Mouse (Mus musculus) heart, adult 10 weeks (tissue): Measurements from ENCODE around the gene Anxa11. TPM values are rescaled to one million over a fixed set of nuclear protein-coding genes. Genes with fewer than 3 reads are reported as not detected.

Experiments used
- polyA plus RNA-seq: library from polyadenylated mRNA; stranded (reverse); fragments of 350-450 nt; fragmentation: Illumina TruSeq; extraction: RNeasy Lipid Tissue Mini Kit (QIAGEN cat#74804); gene quantifications from one replicate; pipeline ENCODE4 v1.2.3, GENCODE M21; 2014; ENCODE audit warnings: low read depth, low replicate concordance

The Anxa11 gene
- 76.7 TPM for polyA plus RNA-seq

DNA sequence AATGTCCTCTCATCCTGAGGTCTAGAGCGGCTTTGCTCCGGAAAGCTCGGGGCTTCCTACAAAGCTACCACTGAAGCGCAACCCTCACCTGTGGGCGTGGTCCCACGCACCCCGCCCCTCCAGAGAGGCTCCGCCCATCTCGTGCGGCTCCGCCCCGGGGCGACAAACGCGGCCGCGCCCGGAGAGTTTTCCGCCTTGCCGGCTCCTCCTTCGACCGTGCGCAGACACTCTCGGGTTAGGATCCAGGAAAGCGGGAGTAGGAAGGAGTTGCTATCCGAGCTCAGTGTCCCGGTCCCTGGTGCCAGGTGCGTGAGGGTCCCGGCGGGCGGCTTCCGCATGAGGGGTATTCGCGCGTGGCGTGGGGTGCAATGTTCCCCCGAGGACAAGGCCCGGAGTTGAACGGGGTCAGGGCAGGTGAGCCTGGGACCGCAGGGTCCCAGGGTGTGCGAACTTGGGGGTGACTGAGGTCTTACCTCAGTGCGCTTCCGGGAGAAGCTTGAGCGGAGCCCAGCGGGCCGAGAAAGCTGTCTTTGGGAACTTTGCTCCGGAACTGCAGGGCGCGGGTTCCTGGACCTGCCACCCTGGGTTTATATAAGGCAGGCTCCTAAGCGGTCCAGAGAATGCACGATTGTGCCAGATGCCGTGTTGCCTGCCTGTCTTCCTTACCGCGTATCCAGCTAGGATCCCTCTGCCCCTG lies at the start of gene Anxa11:
TSS of gene Anxa11 (plus strand) at position 166 of the 697 bp plus-strand sequence.

DNA sequence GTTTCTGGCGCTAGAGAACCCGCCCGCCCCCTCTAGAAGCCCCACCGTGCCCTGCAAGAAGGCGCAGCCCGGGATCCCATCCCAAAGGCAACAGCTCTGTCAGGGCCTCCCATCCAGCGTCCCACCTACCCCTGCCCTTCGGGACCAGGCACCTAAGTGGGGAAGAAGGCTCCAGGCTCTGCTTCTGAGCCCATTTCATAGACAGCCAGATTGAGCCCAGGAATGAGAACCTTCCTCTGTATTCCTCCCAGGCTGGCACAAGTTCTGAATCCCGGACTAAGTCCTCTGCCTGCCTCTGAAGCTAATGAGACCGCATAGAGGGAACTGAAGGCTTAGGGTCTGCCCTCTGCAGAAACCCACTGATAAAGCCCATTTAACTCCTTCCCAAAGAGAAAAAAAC lies 61.0 kb downstream of the Anxa11 start, which contains the start of gene Plac9a:
TSS of gene Plac9a (minus strand) at position 101 of the 400 bp plus-strand sequence.

DNA sequence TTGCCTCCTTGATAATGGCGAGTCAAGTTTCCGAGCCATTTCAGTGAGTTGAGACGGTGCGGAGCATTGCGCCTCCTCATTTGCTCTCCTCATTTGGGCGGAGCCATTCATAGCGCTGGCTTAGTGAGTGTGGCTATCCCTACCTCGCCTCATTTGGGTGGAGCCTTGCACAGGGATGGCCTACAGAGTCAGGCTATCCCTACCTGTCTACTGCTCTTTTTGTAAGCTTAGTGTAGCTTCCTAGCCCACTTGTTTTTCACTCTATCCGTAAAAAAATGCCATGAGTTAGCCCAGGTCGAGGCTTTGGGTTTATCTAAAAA lies 85.6 kb downstream of the Anxa11 start, which contains the start of gene Tmem254a:
TSS of gene Tmem254a (minus strand) at position 111 of the 320 bp plus-strand sequence.

Other genes with a start within 250 kb of the Anxa11 start
- 286 TPM for gene Ppif, start 148.0 kb upstream of the Anxa11 start, polyA plus RNA-seq
- gene Zcchc24, start 73.1 kb upstream of the Anxa11 start, polyA plus RNA-seq: 25.3 TPM
- 9.4 TPM for gene Plac9a, start 60.9 kb downstream of the Anxa11 start, polyA plus RNA-seq
- 2.3 TPM for gene Tmem254a, start 85.5 kb downstream of the Anxa11 start, polyA plus RNA-seq
- not detected for gene Cphx1, start 96.1 kb downstream of the Anxa11 start, polyA plus RNA-seq
- gene Duxbl1, start 136.4 kb downstream of the Anxa11 start, polyA plus RNA-seq: 0.39 TPM
- gene Gm9780, start 200.6 kb downstream of the Anxa11 start, polyA plus RNA-seq: 63.0 TPM
- 7.0 TPM for gene Tmem254c, start 225.2 kb downstream of the Anxa11 start, polyA plus RNA-seq
- not detected for gene Cphx2, start 239.4 kb downstream of the Anxa11 start, polyA plus RNA-seq
- gene Cphx3, start 240.1 kb downstream of the Anxa11 start, polyA plus RNA-seq: not detected